Mouse (Mus musculus) heart, adult 9 months (tissue): ENCODE results near the gene Usp6nl.

ENCODE experiments used
- DNase-seq, 2 experiments: peaks; one replicate each; pipeline ENCODE4 v3.0.0; 2022; ENCODE audit warnings: low spot score in 2 of 2

Gene Usp6nl

GRCm38 (mm10) chr2:6412645-6413044, 90.2 kb downstream of the Usp6nl start:
- no peak for DNase-seq

- no peak for DNase-seq
Measured at GRCm38 (mm10) chr2:6413723-6414122, 91.3 kb downstream of the Usp6nl start.

GRCm38 (mm10) chr2:6414400-6414799, 91.9 kb downstream of the Usp6nl start:
- DNase-seq: no peak

- DNase-seq: no peak
Measured at GRCm38 (mm10) chr2:6417158-6417557, 94.7 kb downstream of the Usp6nl start.

GRCm38 (mm10) chr2:6423661-6424550, 101.4 kb downstream of the Usp6nl start:
- no peak for DNase-seq

GRCm38 (mm10) chr2:6424851-6425250, 102.4 kb downstream of the Usp6nl start:
- no peak for DNase-seq

- DNase-seq: peak; percentile 8 to 23
Measured at GRCm38 (mm10) chr2:6436085-6436950, 113.9 kb downstream of the Usp6nl start.

GRCm38 (mm10) chr2:6441688-6442087, 119.2 kb downstream of the Usp6nl start:
- DNase-seq: no peak

- DNase-seq: no peak
Measured at GRCm38 (mm10) chr2:6442302-6442701, 119.8 kb downstream of the Usp6nl start.

- DNase-seq: no peak
Measured at GRCm38 (mm10) chr2:6444015-6444414, 121.5 kb downstream of the Usp6nl start.

- DNase-seq: no peak
Measured at GRCm38 (mm10) chr2:6444723-6445169, 122.3 kb downstream of the Usp6nl start.

- no peak for DNase-seq
Measured at GRCm38 (mm10) chr2:6445858-6446257, 123.4 kb downstream of the Usp6nl start.

- DNase-seq: no peak
Measured at GRCm38 (mm10) chr2:6448880-6449279, 126.4 kb downstream of the Usp6nl start.

- no peak for DNase-seq
Measured at GRCm38 (mm10) chr2:6449656-6450055, 127.2 kb downstream of the Usp6nl start.

GRCm38 (mm10) chr2:6450544-6450943, 128.1 kb downstream of the Usp6nl start:
- no peak for DNase-seq

- DNase-seq: no peak
Measured at GRCm38 (mm10) chr2:6454941-6455516, 132.6 kb downstream of the Usp6nl start.

GRCm38 (mm10) chr2:6459282-6460047, 137.0 kb downstream of the Usp6nl start:
- DNase-seq: no peak

GRCm38 (mm10) chr2:6462306-6462705, 139.8 kb downstream of the Usp6nl start:
- no peak for DNase-seq

GRCm38 (mm10) chr2:6463772-6464661, 141.6 kb downstream of the Usp6nl start:
- DNase-seq: peak; percentile 62 to 64

GRCm38 (mm10) chr2:6466396-6466795, 143.9 kb downstream of the Usp6nl start:
- DNase-seq: no peak
